In genomic region chr16:32068389-32069300, GRCm38 (mm10) we compare ENCODE assay signal across 14 mouse cellular contexts. TPM values are rescaled to one million over a fixed set of nuclear protein-coding genes. Genes with fewer than 3 reads are reported as not detected.
A peak's percentile ranks its signal among the peaks of the same experiment; 100 is the strongest.
DNase-seq lines count a peak whose midpoint lies in the region; ATAC-seq and TF ChIP-seq lines count a peak whose summit lies in the region.
"Had no signal": no experiment of that assay in that cellular context is flagged by ENCODE, and none has a peak within 500 bp of the region (broad histone marks: within the 10 kb centered on the region; RNA-seq: fewer than 3 reads in every experiment).

No protein-coding gene starts in this region.

- no peak for TF ChIP-seq EP300 in stomach, postnatal 0 days (optimal IDR thresholded peaks at IDR 0.05)

- peak; percentile 39 to 65 for DNase-seq in adrenal gland, adult (ENCODE audit: inconsistent age in 2 of 2, low spot score in 1 of 2)
- no peak for DNase-seq in adrenal gland, postnatal 14 days
- DNase-seq in stomach, postnatal 0 days (ENCODE audit: low spot score) = peak; percentile 56
- no peak for DNase-seq in heart, postnatal 36 days
- no peak for DNase-seq in embryo, embryonic 11 days
- DNase-seq: cerebellum, adult 18-20 months; gastrocnemius, postnatal 14 days; lung, postnatal 4 days had no signal

- no peak for TF ChIP-seq CTCF in stomach, postnatal 0 days (IDR thresholded peaks at IDR 0.05; ENCODE audit: low read depth)

- H3K4me3 ChIP-seq in megakaryocyte, embryonic 14.5 days (replicated peaks) = peak overlapping the region; percentile 21
- H3K4me3 ChIP-seq in intestine, embryonic 16.5 days (ENCODE audit: low read length) = no peak overlapping the region
- no peak overlapping the region for H3K4me3 ChIP-seq in stomach, postnatal 0 days (ENCODE audit: low read depth, low read length)
- H3K4me3 ChIP-seq: embryonic facial prominence, embryonic 12.5 days; forebrain, embryonic 12.5 days; heart, embryonic 15.5 days had no signal

- no peak for ATAC-seq in megakaryocyte, adult 5-6 weeks (ENCODE audit: poor library complexity, severe bottlenecking)
- ATAC-seq in intestine, embryonic 16.5 days = peak; percentile 74
- ATAC-seq in stomach, postnatal 0 days (ENCODE audit: low FRiP score, low TSS enrichment) = peak; percentile 90

- H3K27ac ChIP-seq in intestine, embryonic 16.5 days (ENCODE audit: low read length) = peak overlapping the region; percentile 49
- peak overlapping the region; percentile 13; the same call in 1 of the 2 replicates for H3K27ac ChIP-seq in stomach, postnatal 0 days (replicated peaks)
- H3K27ac ChIP-seq: embryonic facial prominence, embryonic 12.5 days; forebrain, embryonic 12.5 days; heart, embryonic 15.5 days had no signal

- H3K4me1 ChIP-seq in megakaryocyte, embryonic 14.5 days = peaks cover 78% of the 10 kb centered on the region
- H3K4me1 ChIP-seq in intestine, embryonic 16.5 days (ENCODE audit: control insufficient read depth, insufficient read depth, low read length) = peaks cover 18% of the 10 kb centered on the region; the same call in 1 of the 2 replicates
- H3K4me1 ChIP-seq in stomach, postnatal 0 days (replicated peaks; ENCODE audit: control insufficient read depth, insufficient read depth) = 0 out of 2 replicates have a peak, but pooled peaks cover 7% of the 10 kb centered on the region
- H3K4me1 ChIP-seq: embryonic facial prominence, embryonic 12.5 days; forebrain, embryonic 12.5 days had no signal

- WGBS in intestine, embryonic 16.5 days = 55% methylated on average over 12 of the region's 12 CpGs
- WGBS in stomach, postnatal 0 days = 47% methylated on average over 12 of the region's 12 CpGs

- H3K9ac ChIP-seq in intestine, embryonic 16.5 days (ENCODE audit: low read depth, low read length) = no peak overlapping the region
- no peak overlapping the region for H3K9ac ChIP-seq in stomach, postnatal 0 days (ENCODE audit: low read length)
- H3K9ac ChIP-seq: embryonic facial prominence, embryonic 12.5 days; forebrain, embryonic 12.5 days; heart, embryonic 15.5 days had no signal

- peaks cover 23% of the 10 kb centered on the region for H3K36me3 ChIP-seq in megakaryocyte, embryonic 14.5 days (replicated peaks; ENCODE audit: low read length)
- no peaks in the 10 kb centered on the region for H3K36me3 ChIP-seq in intestine, embryonic 16.5 days (ENCODE audit: control insufficient read depth, insufficient read depth, low read length)
- H3K36me3 ChIP-seq in stomach, postnatal 0 days (ENCODE audit: control insufficient read depth, insufficient read depth, low read length) = no peaks in the 10 kb centered on the region
- H3K36me3 ChIP-seq: forebrain, embryonic 12.5 days; heart, embryonic 15.5 days had no signal

- intact Hi-C loops in heart, postnatal 36 days (cut with DNase I) = no loop called here

- no peaks in the 10 kb centered on the region for H3K9me3 ChIP-seq in megakaryocyte, embryonic 14.5 days
- no peaks in the 10 kb centered on the region for H3K9me3 ChIP-seq in intestine, embryonic 16.5 days (ENCODE audit: control insufficient read depth, low read length)
- H3K9me3 ChIP-seq in stomach, postnatal 0 days (ENCODE audit: control insufficient read depth, low read length) = no peaks in the 10 kb centered on the region
- H3K9me3 ChIP-seq: embryonic facial prominence, embryonic 12.5 days; forebrain, embryonic 12.5 days; heart, embryonic 15.5 days had no signal

- no peak overlapping the region for H3K4me2 ChIP-seq in intestine, embryonic 16.5 days (ENCODE audit: low read depth, low read length)
- H3K4me2 ChIP-seq in stomach, postnatal 0 days (replicated peaks; ENCODE audit: low read depth) = no peak overlapping the region
- H3K4me2 ChIP-seq: embryonic facial prominence, embryonic 12.5 days; forebrain, embryonic 12.5 days; heart, embryonic 15.5 days had no signal

- H3K27me3 ChIP-seq in megakaryocyte, embryonic 14.5 days (replicated peaks) = no peaks in the 10 kb centered on the region
- H3K27me3 ChIP-seq in intestine, embryonic 16.5 days (replicated peaks; ENCODE audit: control insufficient read depth, insufficient read depth, low read length) = no peaks in the 10 kb centered on the region
- no peaks in the 10 kb centered on the region for H3K27me3 ChIP-seq in stomach, postnatal 0 days (ENCODE audit: control insufficient read depth, insufficient read depth, low read length)
- H3K27me3 ChIP-seq: embryonic facial prominence, embryonic 12.5 days; forebrain, embryonic 12.5 days; heart, embryonic 15.5 days had no signal

RNA-seq across cellular contexts. Expression of gene Pak2, which starts 10.5 kb away (rescaled TPM):
- 58.2 and 64.3 TPM in 2 replicates for total RNA-seq in adrenal gland, postnatal 14 days (2021)
- polyA plus RNA-seq in megakaryocyte, embryonic 14.5 days (2012; ENCODE audit: insufficient read depth, low replicate concordance) = 16.0 and 24.5 TPM in 2 replicates
- 78.8 and 81.9 TPM in 2 replicates for total RNA-seq in megakaryocyte, adult 5-6 weeks (2015)
- 78.5 and 88.8 TPM in 2 replicates for total RNA-seq in megakaryocyte, adult 5-6 weeks (2017)
- 34.5 and 34.6 TPM in 2 replicates for polyA plus RNA-seq in intestine, embryonic 16.5 days (2015; fragmentation: Nextera tagmentation; extraction: Ambion mirVana)
- 22.2 and 23.6 TPM in 2 replicates for polyA plus RNA-seq in stomach, postnatal 0 days (2015; fragmentation: Nextera tagmentation; extraction: Ambion mirVana)
- 10 to 100 TPM; 26.1 to 26.7 TPM for total RNA-seq in heart, postnatal 36 days (2021)

RNA-seq across cellular contexts. Expression of gene Pigx, which starts 30.9 kb away (rescaled TPM):
- 36.8 and 37.7 TPM in 2 replicates for total RNA-seq in adrenal gland, postnatal 14 days (2021)
- 30.0 and 61.3 TPM in 2 replicates for polyA plus RNA-seq in megakaryocyte, embryonic 14.5 days (2012; ENCODE audit: insufficient read depth, low replicate concordance)
- total RNA-seq in megakaryocyte, adult 5-6 weeks (2015) = 84.8 and 109 TPM in 2 replicates
- total RNA-seq in megakaryocyte, adult 5-6 weeks (2017) = 33.2 and 38.3 TPM in 2 replicates
- 108 and 109 TPM in 2 replicates for polyA plus RNA-seq in intestine, embryonic 16.5 days (2015; fragmentation: Nextera tagmentation; extraction: Ambion mirVana)
- polyA plus RNA-seq in stomach, postnatal 0 days (2015; fragmentation: Nextera tagmentation; extraction: Ambion mirVana) = 69.8 and 71.8 TPM in 2 replicates
- total RNA-seq in heart, postnatal 36 days (2021) = 10 to 100 TPM; 17.7 to 18.7 TPM

RNA-seq across cellular contexts. Expression of gene Cep19, which starts 31.0 kb away (rescaled TPM):
- 9.9 and 11.3 TPM in 2 replicates for total RNA-seq in adrenal gland, postnatal 14 days (2021)
- 1.6 and 2.0 TPM in 2 replicates for polyA plus RNA-seq in megakaryocyte, embryonic 14.5 days (2012; ENCODE audit: insufficient read depth, low replicate concordance)
- total RNA-seq in megakaryocyte, adult 5-6 weeks (2015) = 24.0 and 27.4 TPM in 2 replicates
- 36.6 and 44.3 TPM in 2 replicates for total RNA-seq in megakaryocyte, adult 5-6 weeks (2017)
- 26.1 and 29.3 TPM in 2 replicates for polyA plus RNA-seq in intestine, embryonic 16.5 days (2015; fragmentation: Nextera tagmentation; extraction: Ambion mirVana)
- polyA plus RNA-seq in stomach, postnatal 0 days (2015; fragmentation: Nextera tagmentation; extraction: Ambion mirVana) = 19.0 and 19.1 TPM in 2 replicates
- total RNA-seq in heart, postnatal 36 days (2021) = 10 to 100 TPM; 10.1 to 10.5 TPM

Comparison
In these comparisons a context has a peak if more than half of its experiments do, and no peak if none do; other contexts are left out.
1. DNase-seq: peak in adrenal gland, adult (2 of 2) and stomach, postnatal 0 days (single experiment); none in adrenal gland, postnatal 14 days (single experiment), heart, postnatal 36 days (0 of 2) and embryo, embryonic 11 days (single experiment).